Mouse (Mus musculus): ENCODE measurements at regions not wholly inside any gene's neighbourhood (a gene's known extent, or its start where the extent isn't known, plus 50 kb on each side); places are given as distances from the start of the nearest gene placed in this dataset.

GRCm38 (mm10) chr9:49873550-49873949 lies 74.8 kb upstream of the Ncam1 start:
- DNase-seq (ENCODE audit: low read depth, low spot score) = no peak

- no peak for DNase-seq (ENCODE audit: low read depth, low spot score)
Measured at GRCm38 (mm10) chr9:49851522-49851921, 52.8 kb upstream of the Ncam1 start.

DNA sequence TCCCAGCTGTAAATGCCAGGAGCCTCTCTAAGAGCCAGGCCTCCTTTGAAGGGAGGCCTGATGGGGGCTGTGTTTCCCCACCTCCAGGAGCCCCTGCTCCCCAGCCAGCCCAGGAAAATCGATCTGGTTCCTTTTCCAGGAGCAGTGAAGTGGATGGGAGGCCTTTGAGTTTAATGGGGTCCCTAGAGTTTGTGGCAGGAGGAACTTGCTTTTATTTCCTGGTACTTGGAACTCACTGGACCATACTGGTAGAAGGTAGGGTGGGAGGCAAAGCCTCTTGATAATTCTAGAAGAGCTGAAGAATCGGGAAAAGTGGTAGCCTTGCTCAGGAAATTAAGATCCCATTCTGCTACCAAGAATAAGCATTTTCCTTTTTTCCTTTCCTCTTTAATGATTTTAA lies 50.7 kb upstream of the Ncam1 start:
- DNase-seq (ENCODE audit: low read depth, low spot score) = no peak

DNA sequence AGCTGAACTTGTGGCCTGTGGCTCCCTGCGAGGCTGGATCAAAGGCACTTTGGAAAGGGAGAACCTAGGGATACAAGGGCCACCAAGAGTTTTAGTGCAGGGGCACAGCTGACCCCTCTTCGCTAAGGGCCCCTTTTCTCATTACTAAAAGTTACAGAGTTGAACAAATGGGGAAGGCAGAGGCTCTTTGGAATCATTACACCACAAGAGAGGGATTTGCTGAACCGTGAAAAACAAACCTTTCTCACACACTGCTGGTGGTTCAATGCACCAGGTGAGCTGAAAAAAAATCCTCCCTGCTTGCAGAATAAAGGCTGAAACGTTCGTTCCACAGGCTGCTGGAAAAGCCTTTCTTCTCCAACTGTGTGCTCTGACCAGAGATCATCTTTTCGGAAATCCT lies 50.2 kb upstream of the Ncam1 start:
- DNase-seq (ENCODE audit: low read depth, low spot score) = no peak

Data from A20 (cell line).